Mouse (Mus musculus): ENCODE measurements around the gene H2-T3.
"Not testable (repeated sequence)": the region's sequence is repeated elsewhere in the genome, so short reads cannot be mapped to it uniquely, and the experiment has no call there.

DNA sequence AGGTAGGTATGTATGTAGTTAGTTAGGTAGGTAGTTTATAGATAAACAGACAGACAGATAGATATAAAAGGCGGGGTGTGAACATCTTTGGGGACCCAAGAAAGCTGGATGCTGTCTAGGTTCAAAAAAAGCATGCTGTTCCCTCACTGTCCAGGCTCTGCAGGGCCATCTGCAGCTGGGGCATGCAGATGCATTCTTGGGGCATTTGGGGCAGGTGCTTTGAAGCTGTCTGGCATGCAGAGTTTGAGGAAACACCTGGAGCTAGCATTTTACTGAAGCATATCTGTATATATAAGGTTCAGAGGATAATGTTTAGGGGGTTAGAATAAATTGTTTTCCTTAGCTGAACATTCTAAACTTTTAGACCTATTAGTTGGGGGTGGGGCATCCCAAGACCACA is 43.1 kb downstream of the H2-T3 start:
- not testable (repeated sequence) for TF ChIP-seq TAL1, GATA1 (IDR thresholded peaks at IDR 0.05; ENCODE audit: low read length)
